Comparison of ENCODE assay signal across 8 mouse cellular contexts in the genomic region with DNA sequence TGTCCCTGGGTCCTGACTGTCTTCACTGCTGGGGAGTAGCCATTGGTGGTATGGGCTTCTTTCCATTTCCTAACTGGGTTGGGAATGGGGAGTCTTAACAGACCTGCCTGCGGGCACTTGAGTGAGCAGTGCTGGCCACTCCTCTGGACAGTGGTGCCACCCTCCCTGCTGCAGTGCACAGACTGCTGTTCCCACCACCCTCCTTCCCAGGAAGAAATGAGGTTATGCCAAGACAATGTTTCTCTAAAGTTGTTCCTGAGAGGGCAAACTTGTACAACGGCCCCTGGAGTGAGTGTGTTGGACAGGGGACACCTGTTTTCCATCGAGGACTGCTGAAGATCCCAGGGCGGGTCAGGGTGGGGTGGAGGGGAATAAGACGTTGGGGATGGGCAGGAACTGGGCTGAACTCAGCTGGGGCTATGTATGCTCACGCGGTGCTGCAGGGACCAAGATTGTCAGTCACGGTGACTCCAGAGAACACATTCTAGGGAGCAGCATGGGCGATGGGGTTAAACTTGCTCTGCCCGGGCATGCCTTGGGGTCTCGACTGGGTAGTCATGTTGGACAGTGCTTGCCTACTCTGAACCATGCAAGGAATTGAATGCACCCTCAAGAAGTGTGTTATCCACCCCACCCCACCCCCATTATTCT. TPM values are rescaled to one million over a fixed set of nuclear protein-coding genes. Genes with fewer than 3 reads are reported as not detected.
A peak's percentile ranks its signal among the peaks of the same experiment; 100 is the strongest.
DNase-seq lines count a peak whose midpoint lies in the region; ATAC-seq lines count a peak whose summit lies in the region.

No protein-coding gene starts in this region.

- H3K27me3 ChIP-seq in kidney, embryonic 15.5 days: no peaks in the 10 kb centered on the region
- no peaks in the 10 kb centered on the region for H3K27me3 ChIP-seq in embryonic facial prominence, embryonic 12.5 days
- 0 out of 2 replicates have a peak, but pooled peaks cover 2% of the 10 kb centered on the region for H3K27me3 ChIP-seq in intestine, embryonic 16.5 days (replicated peaks; ENCODE audit: control insufficient read depth, insufficient read depth, low read length)
- H3K27me3 ChIP-seq in midbrain, embryonic 15.5 days (replicated peaks): no peaks in the 10 kb centered on the region

- peak overlapping the region; percentile 87 for H3K4me2 ChIP-seq in kidney, embryonic 15.5 days
- peak overlapping the region; percentile 90 for H3K4me2 ChIP-seq in embryonic facial prominence, embryonic 12.5 days (replicated peaks)
- H3K4me2 ChIP-seq in intestine, embryonic 16.5 days (ENCODE audit: low read depth, low read length): peak overlapping the region; percentile 91
- peak overlapping the region; percentile 91 for H3K4me2 ChIP-seq in midbrain, embryonic 15.5 days

- H3K9ac ChIP-seq in kidney, embryonic 15.5 days: peak overlapping the region; percentile 95
- H3K9ac ChIP-seq in embryonic facial prominence, embryonic 12.5 days: peak overlapping the region; percentile 93
- peak overlapping the region; percentile 98 for H3K9ac ChIP-seq in intestine, embryonic 16.5 days (ENCODE audit: low read depth, low read length)
- H3K9ac ChIP-seq in midbrain, embryonic 15.5 days: peak overlapping the region; percentile 84

- 0 out of 2 replicates have a peak, but pooled peaks have one; percentile 19 for ATAC-seq in kidney, embryonic 15.5 days (replicated peaks; ENCODE audit: low FRiP score)
- no peak for ATAC-seq in embryonic facial prominence, embryonic 12.5 days (ENCODE audit: insufficient number of reproducible peaks, insufficient read depth, low FRiP score, low TSS enrichment)
- no peak for ATAC-seq in intestine, embryonic 16.5 days
- peak; percentile 31; the same call in 1 of the 2 replicates for ATAC-seq in midbrain, embryonic 15.5 days (replicated peaks)
- ATAC-seq in CD4-positive, CD25-positive, alpha-beta regulatory T cell, adult 4 months: no peak

- peaks cover 8% of the 10 kb centered on the region; the same call in 1 of the 2 replicates for H3K36me3 ChIP-seq in kidney, embryonic 15.5 days
- H3K36me3 ChIP-seq in embryonic facial prominence, embryonic 12.5 days: peaks cover 12% of the 10 kb centered on the region; the same call in 1 of the 2 replicates
- no peaks in the 10 kb centered on the region for H3K36me3 ChIP-seq in intestine, embryonic 16.5 days (ENCODE audit: control insufficient read depth, insufficient read depth, low read length)
- H3K36me3 ChIP-seq in midbrain, embryonic 15.5 days (replicated peaks): no peaks in the 10 kb centered on the region

- DNase-seq in kidney, adult 11 months: no peak
- DNase-seq in frontal cortex, postnatal 36 days (ENCODE audit: low spot score in 2 of 2): no peak
- DNase-seq in retina, postnatal 1 day: no peak

- WGBS in kidney, embryonic 15.5 days: 36% methylated on average over 11 of the region's 11 CpGs
- WGBS in embryonic facial prominence, embryonic 12.5 days: 56% methylated on average over 11 of the region's 11 CpGs
- WGBS in intestine, embryonic 16.5 days: 31% methylated on average over 11 of the region's 11 CpGs
- 63% methylated on average over 11 of the region's 11 CpGs for WGBS in midbrain, embryonic 15.5 days

- no peaks in the 10 kb centered on the region for H3K9me3 ChIP-seq in kidney, embryonic 15.5 days (replicated peaks)
- H3K9me3 ChIP-seq in embryonic facial prominence, embryonic 12.5 days: no peaks in the 10 kb centered on the region
- no peaks in the 10 kb centered on the region for H3K9me3 ChIP-seq in intestine, embryonic 16.5 days (ENCODE audit: control insufficient read depth, low read length)
- no peaks in the 10 kb centered on the region for H3K9me3 ChIP-seq in midbrain, embryonic 15.5 days

- peaks cover 63% of the 10 kb centered on the region for H3K4me1 ChIP-seq in kidney, embryonic 15.5 days
- H3K4me1 ChIP-seq in embryonic facial prominence, embryonic 12.5 days: peaks cover 45% of the 10 kb centered on the region
- peaks cover 52% of the 10 kb centered on the region for H3K4me1 ChIP-seq in intestine, embryonic 16.5 days (ENCODE audit: control insufficient read depth, insufficient read depth, low read length)
- H3K4me1 ChIP-seq in midbrain, embryonic 15.5 days: peaks cover 54% of the 10 kb centered on the region

- H3K27ac ChIP-seq in kidney, embryonic 15.5 days: peak overlapping the region; percentile 93
- H3K27ac ChIP-seq in embryonic facial prominence, embryonic 12.5 days: no peak overlapping the region
- peak overlapping the region; percentile 95; the same call in 1 of the 2 replicates for H3K27ac ChIP-seq in intestine, embryonic 16.5 days (ENCODE audit: low read length)
- H3K27ac ChIP-seq in midbrain, embryonic 15.5 days: peak overlapping the region; percentile 82

- peak overlapping the region; percentile 97 for H3K4me3 ChIP-seq in kidney, embryonic 15.5 days (replicated peaks)
- peak overlapping the region; percentile 94 for H3K4me3 ChIP-seq in embryonic facial prominence, embryonic 12.5 days
- peak overlapping the region; percentile 89 for H3K4me3 ChIP-seq in intestine, embryonic 16.5 days (ENCODE audit: low read length)
- peak overlapping the region; percentile 83 for H3K4me3 ChIP-seq in midbrain, embryonic 15.5 days

RNA-seq across cellular contexts. Expression of gene Cd81, which starts 1.5 kb away (rescaled TPM):
- polyA plus RNA-seq in kidney, embryonic 15.5 days (2015; fragmentation: Nextera tagmentation; extraction: Ambion mirVana): 519 and 576 TPM in 2 replicates
- polyA plus RNA-seq in embryonic facial prominence, embryonic 12.5 days (2016; fragmentation: Nextera tagmentation; extraction: Ambion mirVana): 318 and 332 TPM in 2 replicates
- 391 and 421 TPM in 2 replicates for polyA plus RNA-seq in intestine, embryonic 16.5 days (2015; fragmentation: Nextera tagmentation; extraction: Ambion mirVana)
- polyA plus RNA-seq in midbrain, embryonic 15.5 days (2015; fragmentation: Nextera tagmentation; extraction: Ambion mirVana): 374 and 398 TPM in 2 replicates
- polyA plus RNA-seq in CD4-positive, CD25-positive, alpha-beta regulatory T cell, adult 4 months (2017; shearing (Covaris generic)): 100 to 1,000 TPM; 290 to 354 TPM

RNA-seq across cellular contexts. Expression of gene Tssc4, which starts 15.0 kb away (rescaled TPM):
- polyA plus RNA-seq in kidney, embryonic 15.5 days (2015; fragmentation: Nextera tagmentation; extraction: Ambion mirVana): 91.8 and 105 TPM in 2 replicates
- polyA plus RNA-seq in embryonic facial prominence, embryonic 12.5 days (2016; fragmentation: Nextera tagmentation; extraction: Ambion mirVana): 106 and 107 TPM in 2 replicates
- polyA plus RNA-seq in intestine, embryonic 16.5 days (2015; fragmentation: Nextera tagmentation; extraction: Ambion mirVana): 67.9 and 74.7 TPM in 2 replicates
- polyA plus RNA-seq in midbrain, embryonic 15.5 days (2015; fragmentation: Nextera tagmentation; extraction: Ambion mirVana): 103 and 114 TPM in 2 replicates
- polyA plus RNA-seq in CD4-positive, CD25-positive, alpha-beta regulatory T cell, adult 4 months (2017; shearing (Covaris generic)): 10 to 100 TPM; 34.8 to 52.8 TPM

RNA-seq across cellular contexts. Expression of gene Trpm5, which starts 40.4 kb away (rescaled TPM):
- 7.1 and 8.2 TPM in 2 replicates for polyA plus RNA-seq in kidney, embryonic 15.5 days (2015; fragmentation: Nextera tagmentation; extraction: Ambion mirVana)
- 5.2 and 6.2 TPM in 2 replicates for polyA plus RNA-seq in embryonic facial prominence, embryonic 12.5 days (2016; fragmentation: Nextera tagmentation; extraction: Ambion mirVana)
- 7.9 and 8.0 TPM in 2 replicates for polyA plus RNA-seq in intestine, embryonic 16.5 days (2015; fragmentation: Nextera tagmentation; extraction: Ambion mirVana)
- polyA plus RNA-seq in midbrain, embryonic 15.5 days (2015; fragmentation: Nextera tagmentation; extraction: Ambion mirVana): 1.3 and 1.6 TPM in 2 replicates
- not detected for polyA plus RNA-seq in CD4-positive, CD25-positive, alpha-beta regulatory T cell, adult 4 months (2017; shearing (Covaris generic))

RNA-seq across cellular contexts. Expression of gene Tspan32, which starts 49.2 kb away (rescaled TPM):
- polyA plus RNA-seq in kidney, embryonic 15.5 days (2015; fragmentation: Nextera tagmentation; extraction: Ambion mirVana): 2.2 and 2.3 TPM in 2 replicates
- polyA plus RNA-seq in embryonic facial prominence, embryonic 12.5 days (2016; fragmentation: Nextera tagmentation; extraction: Ambion mirVana): 1.9 and 3.3 TPM in 2 replicates
- 2.4 and 3.1 TPM in 2 replicates for polyA plus RNA-seq in intestine, embryonic 16.5 days (2015; fragmentation: Nextera tagmentation; extraction: Ambion mirVana)
- polyA plus RNA-seq in midbrain, embryonic 15.5 days (2015; fragmentation: Nextera tagmentation; extraction: Ambion mirVana): 0.66 and 0.97 TPM in 2 replicates
- 100 to 1,000 TPM; 672 to 754 TPM for polyA plus RNA-seq in CD4-positive, CD25-positive, alpha-beta regulatory T cell, adult 4 months (2017; shearing (Covaris generic))

RNA-seq across cellular contexts. Expression of gene Kcnq1, which starts 52.1 kb away (rescaled TPM):
- polyA plus RNA-seq in kidney, embryonic 15.5 days (2015; fragmentation: Nextera tagmentation; extraction: Ambion mirVana): 5.8 and 6.5 TPM in 2 replicates
- 0.73 and 2.0 TPM in 2 replicates for polyA plus RNA-seq in embryonic facial prominence, embryonic 12.5 days (2016; fragmentation: Nextera tagmentation; extraction: Ambion mirVana)
- 9.7 and 10.8 TPM in 2 replicates for polyA plus RNA-seq in intestine, embryonic 16.5 days (2015; fragmentation: Nextera tagmentation; extraction: Ambion mirVana)
- 1.3 and 1.8 TPM in 2 replicates for polyA plus RNA-seq in midbrain, embryonic 15.5 days (2015; fragmentation: Nextera tagmentation; extraction: Ambion mirVana)
- not detected for polyA plus RNA-seq in CD4-positive, CD25-positive, alpha-beta regulatory T cell, adult 4 months (2017; shearing (Covaris generic))

Comparison
In these comparisons a context has a peak if more than half of its experiments do, and no peak if none do; other contexts are left out.
1. ATAC-seq: peak in kidney, embryonic 15.5 days (single experiment) and midbrain, embryonic 15.5 days (single experiment); none in embryonic facial prominence, embryonic 12.5 days (single experiment), intestine, embryonic 16.5 days (single experiment) and CD4-positive, CD25-positive, alpha-beta regulatory T cell, adult 4 months (single experiment).
2. Peak in every context shown above with its lines, with median percentiles within 50 percentile points of each other: H3K4me2 ChIP-seq, H3K4me3 ChIP-seq and H3K9ac ChIP-seq.